Mouse (Mus musculus) hindbrain, embryonic 15.5 days (tissue): ENCODE results near the gene Doc2g. TPM values are rescaled to one million over a fixed set of nuclear protein-coding genes. Genes with fewer than 3 reads are reported as not detected.
"Not testable (repeated sequence)": the region's sequence is repeated elsewhere in the genome, so short reads cannot be mapped to it uniquely, and the experiment has no call there.

ENCODE experiments used
- ATAC-seq: fragments of 200-750 bp; cut with Nextera tagmentation; 2 replicates; pipeline ENCODE4 v1.8.0; 2017; ENCODE audit warnings: low read depth, moderate number of reproducible peaks, moderate TSS enrichment; ENCODE audit not compliant: low FRiP score
- H3K27ac ChIP-seq: fragments of 300-500 bp; sonication (generic); replicated peaks from 2 replicates; pipeline ENCODE4 v1.5.1; 2015; ENCODE audit warnings: mild to moderate bottlenecking, inconsistent platforms
- H3K27me3 ChIP-seq: fragments of 300-500 bp; sonication (generic); 2 replicates; pipeline ENCODE4 v1.6.1; 2015; ENCODE audit warnings: control low read depth, inconsistent platforms
- H3K36me3 ChIP-seq: fragments of 300-500 bp; sonication (generic); 2 replicates; pipeline ENCODE4 v1.6.1; 2015; ENCODE audit warnings: control low read depth, inconsistent platforms
- H3K4me1 ChIP-seq: fragments of 300-500 bp; sonication (generic); replicated peaks from 2 replicates; pipeline ENCODE4 v1.6.1; 2015; ENCODE audit warnings: control low read depth, inconsistent platforms
- H3K4me2 ChIP-seq: fragments of 300-500 bp; sonication (generic); 2 replicates; pipeline ENCODE4 v1.6.1; 2015; ENCODE audit warnings: moderate library complexity, mild to moderate bottlenecking, inconsistent platforms
- H3K4me3 ChIP-seq: fragments of 300-500 bp; sonication (generic); 2 replicates; pipeline ENCODE4 v1.5.1; 2015; ENCODE audit warnings: mild to moderate bottlenecking, inconsistent platforms
- H3K9ac ChIP-seq: fragments of 300-500 bp; sonication (generic); 2 replicates; pipeline ENCODE4 v1.6.1; 2015; ENCODE audit warnings: inconsistent platforms
- H3K9me3 ChIP-seq: fragments of 300-500 bp; sonication (generic); 2 replicates; pipeline ENCODE4 v1.6.1; 2016; ENCODE audit warnings: control low read depth, inconsistent platforms
- WGBS: fragments of 180-500 bp; shearing (Covaris S2); methylation state at CpG from one replicate; pipeline ENCODE4 v1.1.7; 2015; 5-methylcytosine and 5-hydroxymethylcytosine counted together
- polyA plus RNA-seq: library from polyadenylated mRNA; unstranded; fragments of >200 nt; fragmentation: Nextera tagmentation; extraction: Ambion mirVana; gene quantifications from 2 replicates; pipeline ENCODE4 v1.2.1, GENCODE M21; 2015

Doc2g gene
- polyA plus RNA-seq, result 5.9 and 6.4 TPM in 2 replicates

DNA sequence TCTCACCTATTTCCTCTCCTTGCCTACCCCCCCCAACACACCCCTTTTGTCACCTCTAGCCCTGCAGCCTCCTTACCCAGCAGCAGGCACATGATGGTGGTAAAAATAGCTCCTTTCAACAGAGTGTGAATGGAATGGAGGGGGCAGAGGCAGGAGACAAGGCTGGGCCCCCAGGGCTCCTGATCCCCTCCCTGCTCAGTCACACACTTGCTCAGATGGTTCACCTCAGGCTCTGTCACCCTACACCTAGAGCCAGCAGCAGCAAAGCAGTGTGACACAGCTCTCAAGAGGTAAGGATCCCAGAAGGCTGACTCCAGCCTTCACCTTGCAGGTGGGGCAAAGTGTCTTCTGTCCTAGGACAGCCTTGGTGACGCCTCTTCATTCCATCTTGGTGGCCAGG lies at the start of gene Doc2g:
Gene Doc2g (plus strand): TSS at position 202 of the 400 bp plus-strand sequence.
- peaks cover 24% of the 10 kb centered on the region for H3K4me1 ChIP-seq
- H3K4me2 ChIP-seq, result no peak within 1 kb of the TSS
- H3K4me3 ChIP-seq, result no peak within 1 kb of the TSS
- H3K27me3 ChIP-seq, result no peaks in the 10 kb centered on the region
- H3K36me3 ChIP-seq, result peaks cover 23% of the 10 kb centered on the region
- H3K9ac ChIP-seq, result no peak within 1 kb of the TSS
- H3K9me3 ChIP-seq, result no peaks in the 10 kb centered on the region
- 90% methylated on average over 1 of the region's 1 CpGs for WGBS
- no peak for ATAC-seq
- no peak within 1 kb of the TSS for H3K27ac ChIP-seq

- H3K4me1 ChIP-seq, result no peaks in the 10 kb centered on the region
- no peaks in the 10 kb centered on the region for H3K9me3 ChIP-seq
- no peak for ATAC-seq
- no peak overlapping the region for H3K4me2 ChIP-seq
- H3K4me3 ChIP-seq, result no peak overlapping the region
- H3K9ac ChIP-seq, result no peak overlapping the region
- 86% methylated on average over 3 of the region's 3 CpGs for WGBS
- no peaks in the 10 kb centered on the region for H3K27me3 ChIP-seq
- no peak overlapping the region for H3K27ac ChIP-seq
- no peaks in the 10 kb centered on the region for H3K36me3 ChIP-seq
Observed at GRCm38 (mm10) chr19:3955033-3955432, 48.1 kb upstream of the Doc2g start.

- H3K4me2 ChIP-seq, result no peak overlapping the region
- no peaks in the 10 kb centered on the region for H3K27me3 ChIP-seq
- no peak overlapping the region for H3K27ac ChIP-seq
- no peaks in the 10 kb centered on the region for H3K4me1 ChIP-seq
- H3K36me3 ChIP-seq, result no peaks in the 10 kb centered on the region
- H3K4me3 ChIP-seq, result no peak overlapping the region
- no peak overlapping the region for H3K9ac ChIP-seq
- 66% methylated on average over 4 of the region's 4 CpGs for WGBS
- no peak for ATAC-seq
- no peaks in the 10 kb centered on the region for H3K9me3 ChIP-seq
Observed at GRCm38 (mm10) chr19:3955804-3956203, 47.3 kb upstream of the Doc2g start.

GRCm38 (mm10) chr19:3957296-3958036 lies 45.6 kb upstream of the Doc2g start:
- 86% methylated on average over 5 of the region's 5 CpGs for WGBS
- H3K36me3 ChIP-seq, H3K9ac ChIP-seq, H3K4me1 ChIP-seq, H3K4me3 ChIP-seq, H3K27ac ChIP-seq, H3K27me3 ChIP-seq, H3K9me3 ChIP-seq, ATAC-seq, H3K4me2 ChIP-seq: not testable (repeated sequence)

GRCm38 (mm10) chr19:3958470-3958869 lies 44.6 kb upstream of the Doc2g start, which contains the start of gene Aldh3b3:
TSS of gene Aldh3b3 (plus strand) at chr19:3958645.
- Histone ChIP-seq H3K4me3 (no peak within 1 kb of the TSS), H3K4me1 (no peaks in the 10 kb centered on the region), H3K36me3 (no peaks in the 10 kb centered on the region), H3K27ac (no peak within 1 kb of the TSS), H3K9ac (no peak within 1 kb of the TSS), H3K4me2 (no peak within 1 kb of the TSS), H3K27me3 (no peaks in the 10 kb centered on the region), H3K9me3 (no peaks in the 10 kb centered on the region)
- WGBS, result 82% methylated on average over 4 of the region's 4 CpGs
- no peak for ATAC-seq

DNA sequence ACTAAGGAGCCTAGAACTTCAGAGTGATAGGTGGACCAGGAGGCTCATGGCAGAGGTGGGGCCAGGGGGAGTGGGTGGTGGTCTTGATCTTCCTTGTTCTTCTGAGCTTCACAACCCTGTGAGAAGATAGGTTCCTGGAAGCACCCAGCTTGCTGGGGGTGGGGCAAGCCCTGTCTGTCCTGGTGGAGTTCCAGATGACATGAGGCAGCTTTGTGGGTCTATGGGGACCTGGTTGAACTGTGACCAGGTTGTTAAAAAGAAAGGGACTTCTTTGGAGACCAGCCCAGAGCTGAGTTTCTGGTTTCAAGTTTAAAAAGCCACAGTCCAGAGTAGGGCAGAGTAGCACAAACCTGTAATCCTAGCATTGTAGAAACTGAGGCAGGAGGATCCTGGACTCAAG lies 44.1 kb upstream of the Doc2g start:
- Histone ChIP-seq H3K9me3 (no peaks in the 10 kb centered on the region), H3K4me2 (no peak overlapping the region), H3K4me3 (no peak overlapping the region), H3K27me3 (no peaks in the 10 kb centered on the region), H3K4me1 (no peaks in the 10 kb centered on the region), H3K9ac (no peak overlapping the region), H3K36me3 (no peaks in the 10 kb centered on the region), H3K27ac (no peak overlapping the region)
- ATAC-seq, result no peak

- no peak for ATAC-seq
Observed at GRCm38 (mm10) chr19:3960211-3960610, 42.9 kb upstream of the Doc2g start.

GRCm38 (mm10) chr19:3961805-3962204 lies 41.3 kb upstream of the Doc2g start:
- 71% methylated on average over 6 of the region's 6 CpGs for WGBS
- H3K9ac ChIP-seq, ATAC-seq, H3K27ac ChIP-seq, H3K27me3 ChIP-seq, H3K4me3 ChIP-seq, H3K9me3 ChIP-seq, H3K4me1 ChIP-seq, H3K4me2 ChIP-seq, H3K36me3 ChIP-seq: not testable (repeated sequence)

More at GRCm38 (mm10) chr19:3960211-3960610, 42.9 kb upstream of the Doc2g start:
- H3K27ac ChIP-seq, result no peak overlapping the region
- no peaks in the 10 kb centered on the region for H3K4me1 ChIP-seq
- H3K36me3 ChIP-seq, result no peaks in the 10 kb centered on the region
- 83% methylated on average over 5 of the region's 5 CpGs for WGBS
- H3K4me3 ChIP-seq, result no peak overlapping the region
- no peaks in the 10 kb centered on the region for H3K9me3 ChIP-seq
- H3K27me3 ChIP-seq, result no peaks in the 10 kb centered on the region
- H3K9ac ChIP-seq, result no peak overlapping the region
- no peak overlapping the region for H3K4me2 ChIP-seq

GRCm38 (mm10) chr19:3962469-3962868 lies 40.6 kb upstream of the Doc2g start:
- no peak overlapping the region for H3K9ac ChIP-seq
- H3K4me1 ChIP-seq, result no peaks in the 10 kb centered on the region
- no peak for ATAC-seq
- H3K4me2 ChIP-seq, result no peak overlapping the region
- 18% methylated on average over 2 of the region's 2 CpGs for WGBS
- H3K27me3 ChIP-seq, result no peaks in the 10 kb centered on the region
- no peaks in the 10 kb centered on the region for H3K9me3 ChIP-seq
- no peaks in the 10 kb centered on the region for H3K36me3 ChIP-seq
- no peak overlapping the region for H3K4me3 ChIP-seq
- no peak overlapping the region for H3K27ac ChIP-seq

GRCm38 (mm10) chr19:3964030-3964429 lies 39.1 kb upstream of the Doc2g start:
- no peak overlapping the region for H3K27ac ChIP-seq
- H3K9me3 ChIP-seq, result no peaks in the 10 kb centered on the region
- no peak for ATAC-seq
- no peak overlapping the region for H3K9ac ChIP-seq
- H3K36me3 ChIP-seq, result no peaks in the 10 kb centered on the region
- H3K4me2 ChIP-seq, result no peak overlapping the region
- no peaks in the 10 kb centered on the region for H3K4me1 ChIP-seq
- no peak overlapping the region for H3K4me3 ChIP-seq
- no peaks in the 10 kb centered on the region for H3K27me3 ChIP-seq
- 73% methylated on average over 4 of the region's 4 CpGs for WGBS

DNA sequence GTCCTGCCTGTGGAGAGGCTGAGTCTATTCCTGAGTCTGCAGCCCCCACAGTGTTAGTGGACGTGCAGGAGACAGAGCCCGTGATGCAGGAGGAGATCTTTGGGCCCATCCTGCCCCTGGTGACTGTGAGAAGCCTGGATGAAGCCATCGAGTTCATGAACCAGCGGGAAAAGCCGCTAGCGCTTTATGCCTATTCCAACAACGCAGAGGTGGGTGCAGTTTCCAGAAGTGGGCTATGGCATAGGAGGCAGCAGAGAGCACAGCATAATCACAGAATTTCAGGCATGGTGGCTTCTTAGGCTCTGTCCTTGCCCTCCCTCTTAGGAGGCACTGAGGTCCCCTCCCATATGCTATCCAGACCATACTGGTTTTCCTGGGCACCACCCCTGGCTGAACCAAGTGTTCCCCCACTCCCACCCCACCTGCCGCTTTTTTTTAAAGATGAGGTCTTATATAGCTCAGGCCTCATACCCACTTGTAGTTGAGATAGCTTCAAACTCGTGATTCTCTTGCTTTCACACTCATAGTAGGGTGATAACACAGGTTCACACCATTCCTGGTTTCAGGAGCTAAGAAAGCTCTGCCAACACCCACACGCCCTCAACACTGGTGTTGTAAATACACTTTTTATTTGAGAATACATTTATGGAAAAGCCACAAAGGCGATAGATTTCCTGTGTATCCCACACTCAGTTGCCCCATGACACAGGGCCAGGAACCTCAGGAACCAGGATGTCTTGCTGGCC lies 36.6 kb upstream of the Doc2g start:
- Histone ChIP-seq H3K9me3 (no peaks in the 10 kb centered on the region), H3K4me2 (no peak overlapping the region), H3K4me3 (no peak overlapping the region), H3K4me1 (no peaks in the 10 kb centered on the region), H3K36me3 (no peaks in the 10 kb centered on the region), H3K9ac (no peak overlapping the region), H3K27ac (no peak overlapping the region), H3K27me3 (no peaks in the 10 kb centered on the region)
- 71% methylated on average over 11 of the region's 11 CpGs for WGBS
- ATAC-seq, result no peak

GRCm38 (mm10) chr19:3967258-3967657 lies 35.9 kb upstream of the Doc2g start:
- H3K4me2 ChIP-seq, result no peak overlapping the region
- H3K36me3 ChIP-seq, result no peaks in the 10 kb centered on the region
- ATAC-seq, result no peak
- H3K9ac ChIP-seq, result no peak overlapping the region
- H3K9me3 ChIP-seq, result no peaks in the 10 kb centered on the region
- H3K4me3 ChIP-seq, result no peak overlapping the region
- no peaks in the 10 kb centered on the region for H3K4me1 ChIP-seq
- 77% methylated on average over 3 of the region's 3 CpGs for WGBS
- H3K27me3 ChIP-seq, result no peaks in the 10 kb centered on the region
- no peak overlapping the region for H3K27ac ChIP-seq
